Mouse (Mus musculus): ENCODE results near the gene Mad1l1. TPM values are rescaled to one million over a fixed set of nuclear protein-coding genes. Genes with fewer than 3 reads are reported as not detected.

Gene Mad1l1
- polyA plus RNA-seq, 1 experiment = 18.3 TPM

- Histone ChIP-seq H3K27me3 (ENCODE audit: control insufficient read depth, insufficient read depth, low read length) (no peaks in the 10 kb centered on the region), H3K27ac (ENCODE audit: insufficient read depth, low read length) (no peak overlapping the region), H3K36me3 (ENCODE audit: control insufficient read depth, insufficient read depth, low read length) (no peaks in the 10 kb centered on the region), H3K4me3 (ENCODE audit: extremely low read depth, insufficient read depth, insufficient read length) (no peak overlapping the region), H3K4me1 (ENCODE audit: control insufficient read depth, insufficient read depth, insufficient read length) (no peaks in the 10 kb centered on the region)
- WGBS = 83% methylated on average over 2 of the region's 2 CpGs
- no peak for DNase-seq (ENCODE audit: low read depth in 1 of 2, low spot score in 2 of 2)
- TF ChIP-seq POLR2A (IDR thresholded peaks at IDR 0.05; ENCODE audit: low read depth, low read length) (no peak), CTCF (IDR thresholded peaks at IDR 0.05; ENCODE audit: extremely low read depth, insufficient read depth, insufficient read length, insufficient replicate concordance) (no peak)
Measured at GRCm38 (mm10) chr5:140151871-140152270, 169.5 kb downstream of the Mad1l1 start.

- Histone ChIP-seq H3K4me1 (ENCODE audit: control insufficient read depth, insufficient read depth, insufficient read length) (no peaks in the 10 kb centered on the region), H3K4me3 (ENCODE audit: extremely low read depth, insufficient read depth, insufficient read length) (no peak overlapping the region), H3K36me3 (ENCODE audit: control insufficient read depth, insufficient read depth, low read length) (no peaks in the 10 kb centered on the region), H3K27ac (ENCODE audit: insufficient read depth, low read length) (no peak overlapping the region), H3K27me3 (ENCODE audit: control insufficient read depth, insufficient read depth, low read length) (no peaks in the 10 kb centered on the region)
- 45% methylated on average over 2 of the region's 2 CpGs for WGBS
- TF ChIP-seq POLR2A (IDR thresholded peaks at IDR 0.05; ENCODE audit: low read depth, low read length) = no peak
- no peak for TF ChIP-seq CTCF (IDR thresholded peaks at IDR 0.05; ENCODE audit: extremely low read depth, insufficient read depth, insufficient read length, insufficient replicate concordance)
- no peak for DNase-seq (ENCODE audit: low read depth in 1 of 2, low spot score in 2 of 2)
Measured at GRCm38 (mm10) chr5:140151180-140151579, 170.2 kb downstream of the Mad1l1 start.

DNA sequence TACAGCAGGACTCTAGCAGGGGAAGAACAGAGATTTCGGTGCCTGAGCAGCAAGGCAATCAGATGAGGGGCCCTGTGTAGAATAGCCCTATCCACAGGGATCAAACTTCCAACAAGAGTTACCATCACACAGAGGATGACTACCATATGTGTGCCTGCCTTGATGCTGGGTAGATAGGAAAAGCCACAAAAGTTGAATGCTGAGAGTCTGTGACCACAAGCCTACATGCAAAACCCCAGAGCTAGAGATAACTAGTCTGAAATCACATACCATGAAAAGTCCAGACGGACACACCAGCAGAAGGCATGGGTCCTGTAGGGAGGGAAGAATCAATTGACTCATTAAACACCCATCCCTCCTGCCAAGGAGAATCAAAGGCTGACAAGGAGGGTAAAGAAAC lies 170.7 kb downstream of the Mad1l1 start:
- 85% methylated on average over 2 of the region's 2 CpGs for WGBS
- TF ChIP-seq POLR2A (IDR thresholded peaks at IDR 0.05; ENCODE audit: low read depth, low read length) = no peak
- TF ChIP-seq CTCF (IDR thresholded peaks at IDR 0.05; ENCODE audit: extremely low read depth, insufficient read depth, insufficient read length, insufficient replicate concordance) = no peak
- H3K36me3 ChIP-seq (ENCODE audit: control insufficient read depth, insufficient read depth, low read length) = no peaks in the 10 kb centered on the region
- H3K4me3 ChIP-seq (ENCODE audit: extremely low read depth, insufficient read depth, insufficient read length) = no peak overlapping the region
- no peaks in the 10 kb centered on the region for H3K27me3 ChIP-seq (ENCODE audit: control insufficient read depth, insufficient read depth, low read length)
- DNase-seq (ENCODE audit: low read depth in 1 of 2, low spot score in 2 of 2) = no peak
- H3K4me1 ChIP-seq (ENCODE audit: control insufficient read depth, insufficient read depth, insufficient read length) = no peaks in the 10 kb centered on the region
- H3K27ac ChIP-seq (ENCODE audit: insufficient read depth, low read length) = no peak overlapping the region

DNA sequence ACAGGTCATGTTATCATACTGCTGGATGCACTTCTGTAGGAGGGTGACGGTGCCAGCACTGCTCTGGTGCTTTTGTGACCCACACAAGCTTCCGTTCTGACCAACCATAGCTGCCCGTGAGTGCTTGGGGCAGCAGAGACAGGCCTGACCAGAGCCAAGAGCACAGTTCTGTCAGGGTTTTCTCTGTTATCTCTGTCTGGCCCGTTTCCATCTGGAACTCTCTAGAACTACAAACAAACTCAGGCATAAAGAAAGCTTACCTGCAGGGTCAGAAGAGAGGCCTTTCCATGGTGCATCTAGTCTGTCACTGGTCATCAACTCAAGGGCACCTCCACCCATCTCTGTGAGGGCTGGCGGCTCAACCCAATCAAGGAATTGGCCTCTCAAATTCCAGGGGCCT lies 171.2 kb downstream of the Mad1l1 start:
- no peak for DNase-seq (ENCODE audit: low read depth in 1 of 2, low spot score in 2 of 2)

DNA sequence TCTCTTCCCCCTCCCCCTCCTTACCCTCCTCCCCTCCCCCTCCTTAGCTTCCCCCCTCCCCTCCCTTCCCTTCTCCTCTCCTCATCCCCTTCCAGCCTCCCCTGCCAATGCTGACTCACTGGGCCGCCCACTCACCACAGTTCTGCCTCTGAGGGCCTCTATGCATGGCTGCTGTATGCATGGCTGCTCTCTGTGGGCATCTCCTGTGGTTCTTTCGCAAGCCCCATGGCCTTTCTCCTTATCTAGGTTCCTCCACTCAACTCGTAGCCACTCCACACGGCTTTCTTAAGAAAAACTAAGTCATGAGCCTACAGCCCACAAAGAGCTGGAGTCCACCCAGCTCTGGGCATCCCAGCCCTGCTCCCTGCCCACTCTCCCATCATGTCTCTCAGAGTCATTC lies 172.1 kb downstream of the Mad1l1 start:
- 41% methylated on average over 4 of the region's 4 CpGs for WGBS
- H3K27ac ChIP-seq (ENCODE audit: insufficient read depth, low read length) = no peak overlapping the region
- no peaks in the 10 kb centered on the region for H3K4me1 ChIP-seq (ENCODE audit: control insufficient read depth, insufficient read depth, insufficient read length)
- no peaks in the 10 kb centered on the region for H3K27me3 ChIP-seq (ENCODE audit: control insufficient read depth, insufficient read depth, low read length)
- H3K36me3 ChIP-seq (ENCODE audit: control insufficient read depth, insufficient read depth, low read length) = no peaks in the 10 kb centered on the region
- TF ChIP-seq CTCF (IDR thresholded peaks at IDR 0.05; ENCODE audit: extremely low read depth, insufficient read depth, insufficient read length, insufficient replicate concordance) (no peak), POLR2A (IDR thresholded peaks at IDR 0.05; ENCODE audit: low read depth, low read length) (no peak)
- DNase-seq (ENCODE audit: low read depth in 1 of 2, low spot score in 2 of 2) = no peak
- H3K4me3 ChIP-seq (ENCODE audit: extremely low read depth, insufficient read depth, insufficient read length) = no peak overlapping the region

More for the DNA sequence above, 171.2 kb downstream of the Mad1l1 start:
- Histone ChIP-seq H3K36me3 (ENCODE audit: control insufficient read depth, insufficient read depth, low read length) (no peaks in the 10 kb centered on the region), H3K27ac (ENCODE audit: insufficient read depth, low read length) (no peak overlapping the region), H3K4me1 (ENCODE audit: control insufficient read depth, insufficient read depth, insufficient read length) (no peaks in the 10 kb centered on the region), H3K4me3 (ENCODE audit: extremely low read depth, insufficient read depth, insufficient read length) (no peak overlapping the region), H3K27me3 (ENCODE audit: control insufficient read depth, insufficient read depth, low read length) (no peaks in the 10 kb centered on the region)
- WGBS = 90% methylated on average over 5 of the region's 5 CpGs
- TF ChIP-seq POLR2A (IDR thresholded peaks at IDR 0.05; ENCODE audit: low read depth, low read length) (no peak), CTCF (IDR thresholded peaks at IDR 0.05; ENCODE audit: extremely low read depth, insufficient read depth, insufficient read length, insufficient replicate concordance) (no peak)

DNA sequence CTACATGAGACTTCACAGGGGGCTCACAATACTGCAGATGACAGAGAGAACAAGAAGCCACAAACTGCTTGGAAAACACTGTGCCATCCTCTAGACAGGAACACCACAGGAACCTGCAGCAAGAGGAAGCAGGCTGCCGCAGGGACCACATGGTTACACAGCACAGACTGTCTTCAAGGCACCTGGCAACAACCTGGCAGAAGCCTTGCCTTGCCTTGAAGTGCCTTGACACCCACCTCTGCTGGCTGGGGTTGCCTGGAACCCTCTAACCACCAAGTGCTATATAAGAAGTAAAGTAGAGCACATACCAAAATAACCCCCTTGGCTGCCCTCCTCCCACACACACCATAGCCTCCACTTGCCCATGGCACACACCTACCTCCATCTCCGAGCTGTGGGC lies 177.8 kb downstream of the Mad1l1 start:
- Histone ChIP-seq H3K4me3 (ENCODE audit: extremely low read depth, insufficient read depth, insufficient read length) (no peak overlapping the region), H3K27ac (ENCODE audit: insufficient read depth, low read length) (no peak overlapping the region), H3K27me3 (ENCODE audit: control insufficient read depth, insufficient read depth, low read length) (no peaks in the 10 kb centered on the region), H3K4me1 (ENCODE audit: control insufficient read depth, insufficient read depth, insufficient read length) (no peaks in the 10 kb centered on the region), H3K36me3 (ENCODE audit: control insufficient read depth, insufficient read depth, low read length) (no peaks in the 10 kb centered on the region; the same call in 1 of the 2 replicates)
- 53% methylated on average over 2 of the region's 2 CpGs for WGBS
- DNase-seq (ENCODE audit: low read depth in 1 of 2, low spot score in 2 of 2) = no peak
- no peak for TF ChIP-seq POLR2A (IDR thresholded peaks at IDR 0.05; ENCODE audit: low read depth, low read length)
- no peak for TF ChIP-seq CTCF (IDR thresholded peaks at IDR 0.05; ENCODE audit: extremely low read depth, insufficient read depth, insufficient read length, insufficient replicate concordance)

- H3K27me3 ChIP-seq (ENCODE audit: control insufficient read depth, insufficient read depth, low read length) = no peaks in the 10 kb centered on the region
- no peak overlapping the region for H3K4me3 ChIP-seq (ENCODE audit: extremely low read depth, insufficient read depth, insufficient read length)
- H3K36me3 ChIP-seq (ENCODE audit: control insufficient read depth, insufficient read depth, low read length) = no peaks in the 10 kb centered on the region; the same call in 1 of the 2 replicates
- H3K27ac ChIP-seq (ENCODE audit: insufficient read depth, low read length) = no peak overlapping the region
- 90% methylated on average over 4 of the region's 4 CpGs for WGBS
- H3K4me1 ChIP-seq (ENCODE audit: control insufficient read depth, insufficient read depth, insufficient read length) = no peaks in the 10 kb centered on the region
- DNase-seq (ENCODE audit: low read depth in 1 of 2, low spot score in 2 of 2) = no peak
- TF ChIP-seq POLR2A (IDR thresholded peaks at IDR 0.05; ENCODE audit: low read depth, low read length) (no peak), CTCF (IDR thresholded peaks at IDR 0.05; ENCODE audit: extremely low read depth, insufficient read depth, insufficient read length, insufficient replicate concordance) (no peak)
Measured at GRCm38 (mm10) chr5:140141336-140141735, 180.0 kb downstream of the Mad1l1 start.

Data from spleen, adult 2 months (tissue).